In the genomic region with DNA sequence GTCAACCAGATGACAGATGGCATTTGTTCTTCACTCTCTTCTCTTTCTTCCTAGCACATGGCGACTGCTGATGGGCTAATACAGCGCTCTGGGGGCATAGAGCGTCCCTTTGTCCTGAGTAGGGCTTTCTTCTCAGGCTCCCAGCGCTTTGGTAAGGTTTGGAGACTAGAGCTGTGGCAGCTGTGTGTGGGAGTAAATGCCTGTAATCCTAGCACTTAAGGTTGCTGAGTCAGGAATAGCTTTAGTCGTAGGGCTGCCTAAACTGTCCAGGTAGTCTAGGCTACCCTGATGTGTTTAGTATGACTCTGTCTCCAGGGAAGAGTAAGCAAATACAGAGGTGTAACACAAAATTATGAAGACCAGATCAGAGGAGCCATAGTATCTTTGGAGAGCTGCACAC, we compare ENCODE assay signal across 30 mouse cellular contexts. TPM values are rescaled to one million over a fixed set of nuclear protein-coding genes. Genes with fewer than 3 reads are reported as not detected.
DNase-seq lines count a peak whose midpoint lies in the region; ATAC-seq and TF ChIP-seq lines count a peak whose summit lies in the region.
"Had no signal": no experiment of that assay in that cellular context is flagged by ENCODE, and none has a peak within 500 bp of the region (broad histone marks: within the 10 kb centered on the region; RNA-seq: fewer than 3 reads in every experiment).

No protein-coding gene starts in this region.

- no peak for TF ChIP-seq CTCF in left cerebral cortex, adult 2 months (IDR thresholded peaks at IDR 0.05)
- no peak for TF ChIP-seq CTCF in midbrain, postnatal 0 days (IDR thresholded peaks at IDR 0.05)

- peak overlapping the region; percentile 11; the same call in 1 of the 2 replicates for H3K9ac ChIP-seq in midbrain, embryonic 12.5 days (replicated peaks)
- no peak overlapping the region for H3K9ac ChIP-seq in midbrain, postnatal 0 days (replicated peaks; ENCODE audit: low read length, poor library complexity, severe bottlenecking)
- H3K9ac ChIP-seq: embryonic facial prominence, embryonic 13.5 days; embryonic facial prominence, embryonic 15.5 days; forebrain, embryonic 12.5 days had no signal

- H3K27ac ChIP-seq in left cerebral cortex, adult 2 months = peak overlapping the region; percentile 51
- no peak overlapping the region for H3K27ac ChIP-seq in midbrain, embryonic 12.5 days (replicated peaks)
- H3K27ac ChIP-seq in midbrain, postnatal 0 days (ENCODE audit: low read depth, low read length) = no peak overlapping the region
- H3K27ac ChIP-seq: embryonic facial prominence, embryonic 13.5 days; embryonic facial prominence, embryonic 15.5 days; forebrain, embryonic 10.5 days; forebrain, embryonic 12.5 days had no signal

- no peaks in the 10 kb centered on the region for H3K9me3 ChIP-seq in midbrain, embryonic 12.5 days
- H3K9me3 ChIP-seq in midbrain, postnatal 0 days (ENCODE audit: low read length) = no peaks in the 10 kb centered on the region
- H3K9me3 ChIP-seq: embryonic facial prominence, embryonic 13.5 days; embryonic facial prominence, embryonic 15.5 days; forebrain, embryonic 10.5 days; forebrain, embryonic 12.5 days; G1E had no signal

- H3K27me3 ChIP-seq in midbrain, embryonic 12.5 days = no peaks in the 10 kb centered on the region
- H3K27me3 ChIP-seq in midbrain, postnatal 0 days (ENCODE audit: insufficient read depth, low read length) = no peaks in the 10 kb centered on the region
- H3K27me3 ChIP-seq: CH12.LX; embryonic facial prominence, embryonic 13.5 days; embryonic facial prominence, embryonic 15.5 days; forebrain, embryonic 12.5 days; Patski had no signal

- no peak overlapping the region for H3K4me3 ChIP-seq in left cerebral cortex, adult 2 months
- H3K4me3 ChIP-seq in midbrain, embryonic 12.5 days = no peak overlapping the region
- H3K4me3 ChIP-seq in midbrain, postnatal 0 days (ENCODE audit: low read depth, low read length) = no peak overlapping the region
- H3K4me3 ChIP-seq: embryonic facial prominence, embryonic 13.5 days; embryonic facial prominence, embryonic 15.5 days; erythroblast, embryonic 14.5 days; forebrain, embryonic 10.5 days; forebrain, embryonic 12.5 days had no signal

- DNase-seq in frontal cortex, postnatal 25 days (ENCODE audit: low spot score in 2 of 2) = no peak
- DNase-seq in left cerebral cortex, adult 2 months (ENCODE audit: extremely low spot score in 1 of 2, low spot score in 2 of 2) = no peak
- DNase-seq in left cerebral cortex, adult 11 months (ENCODE audit: low spot score) = no peak
- DNase-seq in midbrain, postnatal 0 days (ENCODE audit: low spot score) = no peak
- peak; percentile 39 to 60 for DNase-seq in right cerebral cortex, adult 2 months (ENCODE audit: low spot score in 2 of 2)
- no peak for DNase-seq in right cerebral cortex, postnatal 4 days
- DNase-seq: adrenal gland, adult 8-10 months; adrenal gland, postnatal 14 days; adrenal gland, postnatal 36 days; B cell, adult 2 months; cerebellum, adult 11 months; cerebellum, adult 18-20 months; cerebellum, adult 8-10 months; cerebellum, adult 9-11 months; cerebellum, postnatal 14 days; cerebellum, postnatal 36 days; embryo, embryonic 11 days had no signal

- no peaks in the 10 kb centered on the region for H3K4me1 ChIP-seq in midbrain, embryonic 12.5 days
- no peaks in the 10 kb centered on the region for H3K4me1 ChIP-seq in midbrain, postnatal 0 days (ENCODE audit: insufficient read depth, low read length)
- H3K4me1 ChIP-seq: embryonic facial prominence, embryonic 13.5 days; embryonic facial prominence, embryonic 15.5 days; forebrain, embryonic 10.5 days; forebrain, embryonic 12.5 days had no signal

- intact Hi-C loops in left cerebral cortex, adult 2 months (cut with DNase I) = no loop called here

- peak; percentile 65 for ATAC-seq in frontal cortex, adult (ENCODE audit: low TSS enrichment)
- no peak for ATAC-seq in midbrain, embryonic 12.5 days (ENCODE audit: low FRiP score, low read depth)
- ATAC-seq in midbrain, postnatal 0 days (ENCODE audit: low FRiP score) = no peak
- ATAC-seq: activated CD4-positive, CD25-positive, alpha-beta regulatory T cell, adult 4 months; CD4-positive, CD25-positive, alpha-beta regulatory T cell, adult 4 months; forebrain, embryonic 14.5 days; Patski had no signal

- no peak overlapping the region for H3K4me2 ChIP-seq in midbrain, embryonic 12.5 days (replicated peaks)
- H3K4me2 ChIP-seq in midbrain, postnatal 0 days (ENCODE audit: low read depth, low read length, poor library complexity, severe bottlenecking) = no peak overlapping the region
- H3K4me2 ChIP-seq: embryonic facial prominence, embryonic 13.5 days; embryonic facial prominence, embryonic 15.5 days; forebrain, embryonic 12.5 days had no signal

- WGBS in midbrain, embryonic 12.5 days = 97% methylated on average over 5 of the region's 5 CpGs
- 89% methylated on average over 5 of the region's 5 CpGs for WGBS in midbrain, postnatal 0 days

- peaks cover 100% of the 10 kb centered on the region for H3K36me3 ChIP-seq in midbrain, embryonic 12.5 days
- H3K36me3 ChIP-seq in midbrain, postnatal 0 days (ENCODE audit: insufficient read depth, low read length) = peaks cover 90% of the 10 kb centered on the region

RNA-seq across cellular contexts. Expression of a gene that starts 8.4 kb away (rescaled TPM):
- 100 to 1,000 TPM; 172 to 173 TPM for total RNA-seq in left cerebral cortex, adult 2 months (2021)
- polyA plus RNA-seq in midbrain, embryonic 12.5 days (2016; fragmentation: Nextera tagmentation; extraction: Ambion mirVana) = 71.9 and 72.5 TPM in 2 replicates
- total RNA-seq in midbrain, postnatal 0 days (2014; rRNA removed) = 111 TPM in 2 replicates
- 95.5 and 99.7 TPM in 2 replicates for polyA plus RNA-seq in midbrain, postnatal 0 days (2015; fragmentation: Nextera tagmentation; extraction: Ambion mirVana)

RNA-seq across cellular contexts. Expression of a gene that starts 13.9 kb away (rescaled TPM):
- total RNA-seq in left cerebral cortex, adult 2 months (2021) = 100 to 1,000 TPM in 1 of 2 experiments, 10 to 100 TPM in 1; 96.4 to 104 TPM
- 111 and 115 TPM in 2 replicates for polyA plus RNA-seq in midbrain, embryonic 12.5 days (2016; fragmentation: Nextera tagmentation; extraction: Ambion mirVana)
- 86.9 and 88.5 TPM in 2 replicates for total RNA-seq in midbrain, postnatal 0 days (2014; rRNA removed)
- 49.4 and 49.8 TPM in 2 replicates for polyA plus RNA-seq in midbrain, postnatal 0 days (2015; fragmentation: Nextera tagmentation; extraction: Ambion mirVana)

RNA-seq across cellular contexts. Expression of a gene that starts 17.3 kb away (rescaled TPM):
- 1 to 10 TPM; 5.6 to 7.2 TPM for total RNA-seq in left cerebral cortex, adult 2 months (2021)
- polyA plus RNA-seq in midbrain, embryonic 12.5 days (2016; fragmentation: Nextera tagmentation; extraction: Ambion mirVana) = 2.1 and 2.2 TPM in 2 replicates
- 3.0 and 6.3 TPM in 2 replicates for total RNA-seq in midbrain, postnatal 0 days (2014; rRNA removed)
- 2.7 and 3.5 TPM in 2 replicates for polyA plus RNA-seq in midbrain, postnatal 0 days (2015; fragmentation: Nextera tagmentation; extraction: Ambion mirVana)

RNA-seq across cellular contexts. Expression of a gene that starts 17.5 kb away (rescaled TPM):
- 10 to 100 TPM; 11.0 to 13.7 TPM for total RNA-seq in left cerebral cortex, adult 2 months (2021)
- polyA plus RNA-seq in midbrain, embryonic 12.5 days (2016; fragmentation: Nextera tagmentation; extraction: Ambion mirVana) = 14.9 and 15.8 TPM in 2 replicates
- total RNA-seq in midbrain, postnatal 0 days (2014; rRNA removed) = 6.3 and 9.3 TPM in 2 replicates
- polyA plus RNA-seq in midbrain, postnatal 0 days (2015; fragmentation: Nextera tagmentation; extraction: Ambion mirVana) = 8.7 and 9.0 TPM in 2 replicates

RNA-seq across cellular contexts. Expression of a gene that starts 19.0 kb away (rescaled TPM):
- 10 to 100 TPM; 21.7 to 22.9 TPM for total RNA-seq in left cerebral cortex, adult 2 months (2021)
- 46.2 and 46.6 TPM in 2 replicates for polyA plus RNA-seq in midbrain, embryonic 12.5 days (2016; fragmentation: Nextera tagmentation; extraction: Ambion mirVana)
- total RNA-seq in midbrain, postnatal 0 days (2014; rRNA removed) = 30.3 and 37.8 TPM in 2 replicates
- polyA plus RNA-seq in midbrain, postnatal 0 days (2015; fragmentation: Nextera tagmentation; extraction: Ambion mirVana) = 20.2 and 21.8 TPM in 2 replicates

Comparison
In these comparisons a context has a peak if more than half of its experiments do, and no peak if none do; other contexts are left out.
1. DNase-seq: peak in right cerebral cortex, adult 2 months (2 of 2); none in frontal cortex, postnatal 25 days (0 of 2), left cerebral cortex, adult 2 months (0 of 2), left cerebral cortex, adult 11 months (single experiment), midbrain, postnatal 0 days (single experiment) and right cerebral cortex, postnatal 4 days (single experiment).